Comparison of ENCODE assay signal across 8 mouse cellular contexts in genomic region chr4:124802309-124803260, GRCm38 (mm10). TPM values are rescaled to one million over a fixed set of nuclear protein-coding genes. Genes with fewer than 3 reads are reported as not detected.
DNase-seq lines count a peak whose midpoint lies in the region; ATAC-seq and TF ChIP-seq lines count a peak whose summit lies in the region.

No protein-coding gene starts in this region.

- WGBS in bone marrow, adult 2 months = under 1% methylated on average over 53 of the region's 53 CpGs
- WGBS in embryonic facial prominence, embryonic 15.5 days = 1% methylated on average over 51 of the region's 53 CpGs
- WGBS in heart, embryonic 10.5 days = 1% methylated on average over 51 of the region's 53 CpGs
- 2% methylated on average over 53 of the region's 53 CpGs for WGBS in kidney, embryonic 15.5 days

- H3K4me2 ChIP-seq in embryonic facial prominence, embryonic 15.5 days (replicated peaks) = peak overlapping the region; percentile 82
- peak overlapping the region; percentile 92 for H3K4me2 ChIP-seq in kidney, embryonic 15.5 days

- H3K27ac ChIP-seq in bone marrow, adult 2 months (ENCODE audit: control insufficient read depth, insufficient read depth, low read depth, low read length, poor library complexity) = peak overlapping the region; percentile 97
- H3K27ac ChIP-seq in embryonic facial prominence, embryonic 15.5 days (replicated peaks) = peak overlapping the region; percentile 96
- H3K27ac ChIP-seq in heart, embryonic 10.5 days = peak overlapping the region; percentile 95
- H3K27ac ChIP-seq in kidney, embryonic 15.5 days = peak overlapping the region; percentile 99

- H3K4me3 ChIP-seq in bone marrow, adult 2 months (replicated peaks; ENCODE audit: control insufficient read depth, low read depth, low read length) = peak overlapping the region; percentile 86
- peak overlapping the region; percentile 68 for H3K4me3 ChIP-seq in embryonic facial prominence, embryonic 15.5 days (replicated peaks)
- peak overlapping the region; percentile 92 for H3K4me3 ChIP-seq in heart, embryonic 10.5 days
- H3K4me3 ChIP-seq in kidney, embryonic 15.5 days (replicated peaks) = peak overlapping the region; percentile 98

- peak overlapping the region; percentile 63 for H3K9ac ChIP-seq in embryonic facial prominence, embryonic 15.5 days
- H3K9ac ChIP-seq in kidney, embryonic 15.5 days = peak overlapping the region; percentile 96

- peak; percentile 75; the same call in 1 of the 2 replicates for TF ChIP-seq POLR2A in bone marrow, adult 2 months (IDR thresholded peaks at IDR 0.05; ENCODE audit: borderline replicate concordance, control insufficient read depth, low read depth, low read length)

- H3K27me3 ChIP-seq in embryonic facial prominence, embryonic 15.5 days = no peaks in the 10 kb centered on the region
- H3K27me3 ChIP-seq in heart, embryonic 10.5 days (ENCODE audit: insufficient read depth, poor library complexity, severe bottlenecking) = no peaks in the 10 kb centered on the region
- no peaks in the 10 kb centered on the region for H3K27me3 ChIP-seq in kidney, embryonic 15.5 days

- TF ChIP-seq CTCF in bone marrow, adult 2 months (IDR thresholded peaks at IDR 0.05; ENCODE audit: control insufficient read depth, insufficient read depth, low read length) = no peak

- DNase-seq in 416B (ENCODE audit: low read depth) (peak; percentile 97), liver (peak; percentile 97)
- peak; percentile 99 for DNase-seq in heart, embryonic 10.5 days (ENCODE audit: low spot score)
- DNase-seq in spleen, postnatal 4 days (ENCODE audit: low spot score in 2 of 2) = peak; percentile 97 to 98

- no peaks in the 10 kb centered on the region for H3K9me3 ChIP-seq in embryonic facial prominence, embryonic 15.5 days (replicated peaks)
- H3K9me3 ChIP-seq in heart, embryonic 10.5 days = no peaks in the 10 kb centered on the region
- no peaks in the 10 kb centered on the region for H3K9me3 ChIP-seq in kidney, embryonic 15.5 days (replicated peaks)

- H3K36me3 ChIP-seq in embryonic facial prominence, embryonic 15.5 days = peaks cover 53% of the 10 kb centered on the region
- H3K36me3 ChIP-seq in heart, embryonic 10.5 days = peaks cover 47% of the 10 kb centered on the region
- peaks cover 69% of the 10 kb centered on the region for H3K36me3 ChIP-seq in kidney, embryonic 15.5 days

- peaks cover 3% of the 10 kb centered on the region; the same call in 1 of the 2 replicates for H3K4me1 ChIP-seq in bone marrow, adult 2 months (ENCODE audit: control insufficient read depth, insufficient read depth, low read length)
- H3K4me1 ChIP-seq in embryonic facial prominence, embryonic 15.5 days = peaks cover 12% of the 10 kb centered on the region
- H3K4me1 ChIP-seq in heart, embryonic 10.5 days = peaks cover 8% of the 10 kb centered on the region; the same call in 1 of the 2 replicates
- peaks cover 12% of the 10 kb centered on the region for H3K4me1 ChIP-seq in kidney, embryonic 15.5 days

- peak; percentile 98 for ATAC-seq in embryonic facial prominence, embryonic 15.5 days (ENCODE audit: insufficient number of reproducible peaks, low FRiP score, low TSS enrichment, low read depth)
- peak; percentile 99 for ATAC-seq in kidney, embryonic 15.5 days (replicated peaks; ENCODE audit: low FRiP score)
- ATAC-seq in monocyte, adult 5-6 weeks (replicated peaks; ENCODE audit: insufficient number of reproducible peaks, low FRiP score, low TSS enrichment, poor library complexity, severe bottlenecking) = peak; percentile 96

RNA-seq across cellular contexts. Expression of gene Mtf1, which starts 0.7 kb away (rescaled TPM):
- 12.5 and 13.4 TPM in 2 replicates for polyA plus RNA-seq in bone marrow, adult 2 months (2011; ENCODE audit: insufficient read depth, insufficient read length, low replicate concordance, missing spikeins)
- polyA plus RNA-seq in embryonic facial prominence, embryonic 15.5 days (2015; fragmentation: Nextera tagmentation; extraction: Ambion mirVana) = 10.9 and 11.2 TPM in 2 replicates
- polyA plus RNA-seq in heart, embryonic 10.5 days (2016; fragmentation: Nextera tagmentation; extraction: Ambion mirVana) = 16.1 and 16.9 TPM in 2 replicates
- polyA plus RNA-seq in kidney, embryonic 15.5 days (2015; fragmentation: Nextera tagmentation; extraction: Ambion mirVana) = 14.2 and 15.5 TPM in 2 replicates
- 33.8 to 50.2 TPM (median 34.0 TPM) in 3 replicates for total RNA-seq in monocyte, adult 5-6 weeks (2017)

RNA-seq across cellular contexts. Expression of gene Yrdc, which starts 47.9 kb away (rescaled TPM):
- polyA plus RNA-seq in bone marrow, adult 2 months (2011; ENCODE audit: insufficient read depth, insufficient read length, low replicate concordance, missing spikeins) = 22.8 and 27.6 TPM in 2 replicates
- 37.3 and 37.6 TPM in 2 replicates for polyA plus RNA-seq in embryonic facial prominence, embryonic 15.5 days (2015; fragmentation: Nextera tagmentation; extraction: Ambion mirVana)
- polyA plus RNA-seq in heart, embryonic 10.5 days (2016; fragmentation: Nextera tagmentation; extraction: Ambion mirVana) = 25.8 and 39.3 TPM in 2 replicates
- polyA plus RNA-seq in kidney, embryonic 15.5 days (2015; fragmentation: Nextera tagmentation; extraction: Ambion mirVana) = 35.0 and 42.5 TPM in 2 replicates
- 28.9 to 39.6 TPM (median 38.2 TPM) in 3 replicates for total RNA-seq in monocyte, adult 5-6 weeks (2017)

RNA-seq across cellular contexts. Expression of gene 1110065P20Rik, which starts 48.4 kb away (rescaled TPM):
- 7.8 and 12.3 TPM in 2 replicates for polyA plus RNA-seq in bone marrow, adult 2 months (2011; ENCODE audit: insufficient read depth, insufficient read length, low replicate concordance, missing spikeins)
- polyA plus RNA-seq in embryonic facial prominence, embryonic 15.5 days (2015; fragmentation: Nextera tagmentation; extraction: Ambion mirVana) = 57.9 and 59.1 TPM in 2 replicates
- 45.0 and 58.0 TPM in 2 replicates for polyA plus RNA-seq in heart, embryonic 10.5 days (2016; fragmentation: Nextera tagmentation; extraction: Ambion mirVana)
- 46.9 and 50.3 TPM in 2 replicates for polyA plus RNA-seq in kidney, embryonic 15.5 days (2015; fragmentation: Nextera tagmentation; extraction: Ambion mirVana)
- total RNA-seq in monocyte, adult 5-6 weeks (2017) = 5.5 to 6.7 TPM (median 6.5 TPM) in 3 replicates

RNA-seq across cellular contexts. Expression of gene Maneal, which starts 59.4 kb away (rescaled TPM):
- not detected in 2 replicates for polyA plus RNA-seq in bone marrow, adult 2 months (2011; ENCODE audit: insufficient read depth, insufficient read length, low replicate concordance, missing spikeins)
- polyA plus RNA-seq in embryonic facial prominence, embryonic 15.5 days (2015; fragmentation: Nextera tagmentation; extraction: Ambion mirVana) = 1.2 and 1.5 TPM in 2 replicates
- 0.09 and 0.11 TPM in 2 replicates for polyA plus RNA-seq in heart, embryonic 10.5 days (2016; fragmentation: Nextera tagmentation; extraction: Ambion mirVana)
- 0.49 and 0.71 TPM in 2 replicates for polyA plus RNA-seq in kidney, embryonic 15.5 days (2015; fragmentation: Nextera tagmentation; extraction: Ambion mirVana)
- total RNA-seq in monocyte, adult 5-6 weeks (2017) = 0.53 to 0.76 TPM in 2 of 3 replicates, not detected in the other

Comparison
In these comparisons a context has a peak if more than half of its experiments do, and no peak if none do; other contexts are left out.
1. Peak in every context shown above with its lines: DNase-seq, ATAC-seq, H3K4me3 ChIP-seq and H3K27ac ChIP-seq.